Mouse (Mus musculus) kidney, postnatal 25 days (tissue): ENCODE measurements around the gene Pcif1.
A peak's percentile ranks its signal among the peaks of the same experiment; 100 is the strongest.
"Not testable (repeated sequence)": the region's sequence is repeated elsewhere in the genome, so short reads cannot be mapped to it uniquely, and the experiment has no call there.

Source experiments
- DNase-seq, 2 experiments: peaks; one replicate each; pipeline ENCODE4 v3.0.0; 2021; ENCODE audit warnings: mixed read lengths in 2 of 2

Gene Pcif1

GRCm38 (mm10) chr2:164879228-164879567 is at the start of gene Pcif1:
TSS of gene Pcif1 (plus strand) at chr2:164879304.
- DNase-seq = peak; percentile 94 to 95

GRCm38 (mm10) chr2:164831029-164831428 is 48.1 kb upstream of the Pcif1 start:
- DNase-seq = peak; percentile 18 to 57

GRCm38 (mm10) chr2:164832032-164832747 is 46.9 kb upstream of the Pcif1 start:
- DNase-seq = no peak

- peak; percentile 80 to 87 for DNase-seq
Measured at GRCm38 (mm10) chr2:164832748-164833301, 46.3 kb upstream of the Pcif1 start, which contains the start of gene Ctsa. TSS of gene Ctsa (plus strand) at chr2:164832873.

- peak; percentile 97 to 98 for DNase-seq
Measured at GRCm38 (mm10) chr2:164833314-164833959, 45.7 kb upstream of the Pcif1 start, which contains the start of gene Neurl2. TSS of gene Neurl2 (minus strand) at chr2:164833456.

GRCm38 (mm10) chr2:164834531-164834930 is 44.6 kb upstream of the Pcif1 start:
- peak in 1 of 2 experiments; percentile 48 for DNase-seq

GRCm38 (mm10) chr2:164835164-164835563 is 43.9 kb upstream of the Pcif1 start:
- DNase-seq = no peak

- peak in 1 of 2 experiments; percentile 36 for DNase-seq
Measured at GRCm38 (mm10) chr2:164845782-164846181, 33.3 kb upstream of the Pcif1 start.

- no peak for DNase-seq
Measured at GRCm38 (mm10) chr2:164850061-164850460, 29.0 kb upstream of the Pcif1 start.

GRCm38 (mm10) chr2:164855572-164855971 is 23.5 kb upstream of the Pcif1 start:
- not testable (repeated sequence) for DNase-seq

- peak in 1 of 2 experiments; percentile 44 for DNase-seq
Measured at GRCm38 (mm10) chr2:164856309-164857100, 22.6 kb upstream of the Pcif1 start.

GRCm38 (mm10) chr2:164857101-164857821 is 21.8 kb upstream of the Pcif1 start, which contains the start of gene Pltp:
TSS of gene Pltp (minus strand) at chr2:164857711.
- peak; percentile 56 to 66 for DNase-seq

- no peak for DNase-seq
Measured at GRCm38 (mm10) chr2:164857842-164858553, 21.1 kb upstream of the Pcif1 start.

GRCm38 (mm10) chr2:164859155-164859554 is 19.9 kb upstream of the Pcif1 start:
- DNase-seq = no peak

GRCm38 (mm10) chr2:164859640-164860432 is 19.3 kb upstream of the Pcif1 start:
- peak; percentile 64 to 88 for DNase-seq

- no peak for DNase-seq
Measured at GRCm38 (mm10) chr2:164861094-164861493, 18.0 kb upstream of the Pcif1 start.

GRCm38 (mm10) chr2:164862179-164862861 is 16.8 kb upstream of the Pcif1 start:
- peak; percentile 73 to 77 for DNase-seq

- DNase-seq = not testable (repeated sequence)
Measured at GRCm38 (mm10) chr2:164863411-164863810, 15.7 kb upstream of the Pcif1 start.

GRCm38 (mm10) chr2:164864593-164864992 is 14.5 kb upstream of the Pcif1 start:
- no peak for DNase-seq
